Mouse (Mus musculus): ENCODE data around the gene Vwa3b.

DNA sequence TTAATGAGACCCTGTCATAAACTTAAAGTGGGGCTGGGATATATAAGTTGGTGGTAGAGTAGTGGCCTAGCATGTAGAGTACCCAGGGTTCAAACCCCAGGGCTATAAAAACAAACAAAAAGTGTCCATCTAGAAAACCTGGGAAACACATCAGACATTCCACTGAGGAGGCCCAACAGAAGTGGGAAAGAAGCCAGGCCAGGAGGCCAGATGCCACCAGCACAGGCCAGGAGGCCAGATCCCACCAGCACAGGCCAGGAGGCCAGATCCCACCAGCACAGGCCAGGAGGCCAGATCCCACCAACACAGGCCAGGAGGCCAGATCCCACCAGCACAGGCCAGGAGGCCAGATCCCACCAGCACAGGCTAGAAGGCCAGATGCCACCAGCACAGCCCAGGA lies 104.8 kb downstream of the Vwa3b start:
- TF ChIP-seq CTCF (IDR thresholded peaks at IDR 0.05; ENCODE audit: low read depth) (no peak), EP300 (optimal IDR thresholded peaks at IDR 0.05) (no peak)
